Mouse (Mus musculus) G1E (cell line): Measurements from ENCODE around the gene E330017A01Rik.

Experiments used
- CTCF ChIP-seq: IDR thresholded peaks from 2 replicates; pipeline ENCODE4 v1.5.1; 2012; ENCODE audit warnings: low read depth, low read length, inconsistent platforms, mixed read lengths
- GATA1 ChIP-seq: IDR thresholded peaks from 2 replicates; pipeline ENCODE4 v1.6.1; 2012; ENCODE audit warnings: borderline replicate concordance, low read length, inconsistent platforms, mixed read lengths
- GATA2 ChIP-seq: IDR thresholded peaks from 2 replicates; pipeline ENCODE4 v1.6.1; 2012; ENCODE audit warnings: low read depth, low read length, inconsistent platforms, borderline replicate concordance
- TAL1 ChIP-seq: conservative IDR thresholded peaks from 2 replicates; pipeline ENCODE4 v1.6.1; 2012; ENCODE audit warnings: low read depth, low read length, inconsistent platforms, mixed read lengths

- TF ChIP-seq CTCF (no peak), GATA1 (no peak), GATA2 (no peak), TAL1 (no peak)
These were observed 37.6 kb upstream of the E330017A01Rik start for GRCm38 (mm10) chr16:58676156-58676555.
